Mouse (Mus musculus): ENCODE data around the gene AV320801.
"Not testable (repeated sequence)": the region's sequence is repeated elsewhere in the genome, so short reads cannot be mapped to it uniquely, and the experiment has no call there.

Gene AV320801

GRCm38 (mm10) chrX:135494288-135494687, at the start of gene AV320801:
AV320801 (plus strand) TSS chrX:135494588.
- not testable (repeated sequence) for DNase-seq (ENCODE audit: extremely low read depth, low read depth)

GRCm38 (mm10) chrX:135464160-135464559, 30.2 kb upstream of the AV320801 start:
- DNase-seq (ENCODE audit: extremely low read depth, low read depth): not testable (repeated sequence)

- not testable (repeated sequence) for DNase-seq (ENCODE audit: extremely low read depth, low read depth)
Measured at GRCm38 (mm10) chrX:135481902-135482301, 12.5 kb upstream of the AV320801 start.

GRCm38 (mm10) chrX:135483183-135483582, 11.2 kb upstream of the AV320801 start:
- DNase-seq (ENCODE audit: extremely low read depth, low read depth): not testable (repeated sequence)
